Mouse (Mus musculus) bone marrow macrophage, adult 2 months (primary cell): ENCODE measurements around the gene Eid2. TPM values are rescaled to one million over a fixed set of nuclear protein-coding genes. Genes with fewer than 3 reads are reported as not detected.
A peak's percentile ranks its signal among the peaks of the same experiment; 100 is the strongest.

Experiments used
- H3K27ac ChIP-seq: 2 replicates; pipeline ENCODE4 v1.5.1; 2012; ENCODE audit warnings: low read depth, low read length; ENCODE audit not compliant: insufficient read depth
- H3K4me1 ChIP-seq: 2 replicates; pipeline ENCODE4 v1.6.1; 2012; ENCODE audit warnings: low read length; ENCODE audit not compliant: control insufficient read depth, insufficient read depth
- H3K4me3 ChIP-seq: 2 replicates; pipeline ENCODE4 v1.5.1; 2012; ENCODE audit warnings: mild to moderate bottlenecking, low read length, moderate library complexity; ENCODE audit not compliant: insufficient read depth
- CTCF ChIP-seq: IDR thresholded peaks from 2 replicates; pipeline ENCODE4 v1.5.1; 2012; ENCODE audit warnings: low read depth, mild to moderate bottlenecking, low read length, moderate library complexity
- POLR2A ChIP-seq: IDR thresholded peaks from 2 replicates; pipeline ENCODE4 v1.6.1; 2012; ENCODE audit warnings: mild to moderate bottlenecking, low read depth, low read length, borderline replicate concordance
- polyA plus RNA-seq: library from polyadenylated mRNA; stranded (reverse); fragments of >200 nt; gene quantifications from 2 replicates; pipeline ENCODE4 v1.2.4, GENCODE M21; 2012; ENCODE audit not compliant: missing spikeins, insufficient read depth, insufficient read length

The Eid2 gene
- polyA plus RNA-seq, 1 experiment = 1.6 TPM

DNA sequence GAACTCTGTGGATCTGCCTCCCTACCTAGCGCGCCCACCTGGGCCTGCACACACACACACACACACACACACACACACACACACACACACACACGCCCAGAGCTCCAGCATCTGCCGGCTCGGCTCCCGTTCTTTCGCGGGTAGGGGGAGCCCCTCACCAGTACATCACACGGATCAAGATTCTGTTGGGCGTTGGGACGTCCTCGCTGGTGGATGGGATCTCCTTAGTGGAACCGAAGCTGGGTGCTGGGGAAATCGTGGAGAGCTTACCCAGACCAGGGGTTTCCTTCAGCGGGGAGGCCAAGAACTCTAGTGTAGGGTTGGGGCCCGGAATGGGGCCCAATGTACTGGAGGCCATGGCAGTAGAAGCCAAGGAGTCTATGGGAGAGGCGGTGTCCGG lies 22.5 kb downstream of the Eid2 start:
- H3K4me1 ChIP-seq = no peaks in the 10 kb centered on the region
- no peak overlapping the region for H3K27ac ChIP-seq
- TF ChIP-seq POLR2A = no peak
- no peak for TF ChIP-seq CTCF
- H3K4me3 ChIP-seq = no peak overlapping the region

DNA sequence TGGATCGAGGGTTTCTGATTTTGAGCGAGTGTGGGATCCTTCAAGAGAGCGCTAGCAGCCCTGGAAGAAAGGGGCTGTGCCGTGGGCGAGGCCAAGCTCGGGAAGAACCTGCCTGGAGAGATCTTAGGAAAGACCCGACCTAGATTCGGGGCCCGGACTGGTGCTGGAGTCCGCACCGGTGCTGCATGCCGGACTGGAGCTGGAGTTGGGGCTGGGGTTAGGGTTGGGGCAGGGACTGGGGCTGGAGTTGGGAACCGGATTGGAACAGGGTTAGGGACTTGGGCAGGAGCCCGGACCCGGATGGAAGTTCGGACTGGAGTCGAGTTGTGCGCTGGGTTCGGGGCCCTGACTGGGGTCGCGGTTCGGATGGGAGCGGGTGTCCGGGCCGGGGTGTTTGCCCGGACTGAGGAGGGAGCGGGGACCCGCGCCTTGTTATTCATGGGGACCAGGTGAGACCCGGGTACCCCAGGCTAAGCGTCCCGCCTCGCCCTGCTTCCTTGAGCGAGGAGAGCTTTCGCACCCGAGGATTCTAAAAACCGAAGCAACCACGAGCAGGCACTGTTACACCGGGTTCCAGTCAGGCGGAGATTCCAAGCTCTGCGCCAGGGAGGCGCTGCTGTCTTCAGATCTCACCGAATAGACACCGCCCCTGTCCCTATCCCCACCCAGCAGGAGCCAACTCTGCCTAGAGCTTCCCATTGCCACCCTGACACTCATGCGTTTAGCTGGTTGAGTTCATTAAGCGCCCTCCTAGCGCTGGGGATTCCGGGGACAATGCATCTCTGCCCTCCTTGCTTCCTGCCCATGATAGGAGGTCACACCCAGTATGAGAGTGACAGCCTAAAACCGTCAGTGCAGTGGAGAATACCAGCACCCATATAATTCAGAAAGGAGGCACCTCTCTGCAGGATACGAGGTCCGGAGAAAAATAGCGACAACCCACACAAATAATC lies 23.2 kb downstream of the Eid2 start, which contains the start of gene Selenov:
TSS of gene Selenov (minus strand) at position 549 of the 953 bp plus-strand sequence.
- H3K4me3 ChIP-seq = no peak within 1 kb of the TSS
- TF ChIP-seq POLR2A = no peak
- TF ChIP-seq CTCF = no peak; the same call in 1 of the 2 replicates
- H3K27ac ChIP-seq = no peak within 1 kb of the TSS
- H3K4me1 ChIP-seq = no peaks in the 10 kb centered on the region

DNA sequence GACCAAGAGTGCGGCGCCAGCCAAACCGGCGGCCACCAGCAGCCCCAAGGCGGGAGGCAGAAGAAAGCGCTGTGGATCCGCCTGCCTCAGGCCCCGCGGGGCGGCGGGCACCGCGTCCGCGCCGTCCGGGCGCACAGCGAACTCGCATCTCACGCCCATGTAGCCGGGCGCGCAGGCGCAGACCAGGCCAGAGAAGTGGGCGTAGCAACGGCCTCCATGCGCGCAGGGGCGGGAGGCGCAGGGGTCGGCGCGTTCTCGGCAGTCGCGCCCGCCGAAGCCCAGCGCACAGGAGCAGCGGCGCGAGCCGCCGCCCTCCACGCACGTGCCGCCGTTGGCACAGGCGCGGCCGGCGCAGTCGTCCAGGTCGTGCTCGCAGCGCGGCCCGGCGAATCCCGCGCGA lies 26.8 kb downstream of the Eid2 start:
- Histone ChIP-seq H3K4me3 (peak overlapping the region; percentile 54), H3K4me1 (no peaks in the 10 kb centered on the region), H3K27ac (no peak overlapping the region)
- TF ChIP-seq POLR2A (no peak), CTCF (no peak)

DNA sequence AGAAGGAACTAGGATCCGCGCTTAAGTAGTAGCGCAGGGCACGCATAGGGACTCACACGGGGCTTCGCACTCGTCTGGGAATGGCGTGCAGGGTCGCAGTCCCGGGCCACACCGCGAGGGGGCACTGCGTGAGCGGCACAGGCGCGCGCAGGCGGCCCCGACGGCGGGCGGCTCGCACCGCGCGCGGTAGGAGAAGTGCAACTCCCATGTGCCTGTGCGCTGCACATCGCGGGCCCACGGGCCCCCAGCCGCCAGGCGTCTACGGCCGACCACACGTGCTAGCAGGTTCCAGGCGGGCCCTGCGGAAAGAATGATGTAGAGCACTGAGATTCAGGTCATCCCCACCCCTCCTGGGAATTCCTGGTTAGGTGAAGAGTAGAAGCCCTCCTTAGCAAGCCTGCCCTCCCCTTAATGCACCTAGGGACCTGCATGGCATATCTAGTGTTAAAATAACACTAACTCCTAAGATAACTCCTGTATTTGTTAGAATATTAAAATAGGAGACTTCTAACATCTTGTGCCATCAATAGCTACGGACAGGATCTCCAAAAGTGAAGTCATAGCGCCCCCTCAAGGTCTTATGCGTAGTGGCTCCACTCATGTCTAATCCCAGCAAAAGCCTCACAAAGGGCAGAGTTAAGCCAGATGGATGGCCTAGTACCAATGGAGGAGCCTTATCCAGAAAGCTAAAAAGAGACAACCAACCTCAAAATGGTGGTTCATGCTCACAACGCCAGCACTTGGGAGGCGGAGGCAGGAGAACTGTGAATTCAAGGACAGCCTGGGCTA lies 31.4 kb downstream of the Eid2 start:
- TF ChIP-seq POLR2A (no peak), CTCF (no peak)
- no peak overlapping the region for H3K27ac ChIP-seq
- H3K4me3 ChIP-seq = no peak overlapping the region
- H3K4me1 ChIP-seq = no peaks in the 10 kb centered on the region

DNA sequence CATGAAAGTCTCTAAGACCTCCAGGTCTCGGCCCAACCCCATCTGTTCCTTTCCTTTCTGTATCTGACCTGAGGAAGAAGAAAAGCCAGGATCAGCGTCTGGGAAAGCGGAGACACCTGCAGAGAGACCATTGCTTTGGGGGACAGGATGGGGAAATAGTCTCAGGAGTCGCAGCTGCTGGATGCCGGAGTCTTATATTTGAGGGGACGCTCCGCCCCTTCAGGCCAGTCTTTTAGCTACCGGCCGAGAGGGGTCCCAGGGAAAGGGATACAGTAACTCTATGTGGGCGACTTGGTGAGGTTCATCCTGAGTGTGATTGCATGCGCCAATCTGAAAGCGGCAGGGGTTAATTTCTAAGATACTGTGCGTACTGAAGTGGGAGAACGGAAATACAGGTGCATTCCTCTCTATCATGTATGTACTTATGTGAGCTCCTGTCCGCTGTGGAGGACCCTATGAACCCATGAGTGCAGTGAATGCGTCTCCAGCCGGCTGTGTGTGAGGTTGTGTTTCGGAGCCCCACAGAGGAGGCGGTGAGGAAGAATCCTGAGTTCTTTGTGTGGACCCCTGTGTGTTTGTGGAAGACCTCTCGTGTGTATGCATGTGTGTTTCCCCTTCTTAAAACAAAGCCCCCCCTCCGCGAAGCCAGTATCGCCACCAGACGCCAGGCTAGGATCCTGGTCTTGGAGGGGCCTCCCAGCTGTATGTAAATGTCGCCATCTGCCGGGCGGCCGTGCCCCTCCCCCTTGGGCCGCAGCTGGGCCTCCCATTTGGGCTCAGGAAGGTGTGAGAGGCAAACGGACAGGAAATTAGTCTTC lies 34.1 kb downstream of the Eid2 start, which contains the start of gene Dll3:
TSS of gene Dll3 (minus strand) at position 623 of the 818 bp plus-strand sequence.
- no peak within 1 kb of the TSS for H3K27ac ChIP-seq
- H3K4me3 ChIP-seq = peak within 1 kb of the TSS; percentile 25
- no peaks in the 10 kb centered on the region for H3K4me1 ChIP-seq
- TF ChIP-seq POLR2A (no peak), CTCF (peak; percentile 38; the same call in 1 of the 2 replicates)

DNA sequence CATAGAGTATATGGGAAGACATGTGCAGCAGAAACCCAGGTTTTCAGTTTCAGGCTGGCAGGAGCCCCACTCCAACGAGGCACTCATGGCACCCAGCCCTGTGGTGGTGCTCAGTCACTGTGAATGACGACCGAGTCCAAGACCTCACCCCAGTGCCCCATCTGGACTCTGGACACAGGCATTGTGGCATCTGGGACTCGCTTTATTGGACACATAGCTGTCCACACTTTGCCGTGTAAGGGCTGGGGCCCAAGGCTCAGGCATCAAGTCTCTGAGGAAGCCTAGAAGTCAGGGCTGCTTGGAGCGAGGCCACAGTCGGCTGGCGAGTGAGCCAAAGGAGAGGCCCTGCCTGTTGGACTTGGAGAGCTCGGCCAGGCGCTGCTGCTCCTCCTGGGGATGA lies 38.0 kb downstream of the Eid2 start:
- TF ChIP-seq POLR2A (no peak), CTCF (no peak)
- H3K4me3 ChIP-seq = no peak overlapping the region
- H3K4me1 ChIP-seq = peaks cover under 1% of the 10 kb centered on the region; the same call in 1 of the 2 replicates
- no peak overlapping the region for H3K27ac ChIP-seq

DNA sequence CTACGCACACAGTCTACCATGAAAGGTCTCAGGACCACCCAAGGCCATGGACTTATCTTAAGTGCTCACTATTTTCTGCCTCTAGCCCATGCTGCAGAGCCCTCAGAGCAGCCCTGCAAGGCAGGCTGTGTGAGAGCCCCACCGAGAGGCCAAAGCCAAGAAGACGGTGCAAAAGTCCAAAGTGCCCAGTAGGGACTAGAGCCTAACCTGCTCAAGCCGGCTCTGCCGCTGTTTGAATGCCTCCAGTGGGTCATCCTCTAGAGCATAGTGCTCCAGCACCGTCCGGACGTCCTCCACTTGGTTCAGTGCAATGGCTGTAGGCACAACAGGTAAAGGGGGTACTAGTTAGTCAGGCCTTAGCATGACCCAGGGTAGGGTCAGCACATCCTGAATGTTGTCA lies 38.5 kb downstream of the Eid2 start:
- Histone ChIP-seq H3K4me3 (no peak overlapping the region), H3K4me1 (peaks cover 3% of the 10 kb centered on the region; the same call in 1 of the 2 replicates), H3K27ac (no peak overlapping the region)
- no peak for TF ChIP-seq POLR2A
- TF ChIP-seq CTCF = no peak

DNA sequence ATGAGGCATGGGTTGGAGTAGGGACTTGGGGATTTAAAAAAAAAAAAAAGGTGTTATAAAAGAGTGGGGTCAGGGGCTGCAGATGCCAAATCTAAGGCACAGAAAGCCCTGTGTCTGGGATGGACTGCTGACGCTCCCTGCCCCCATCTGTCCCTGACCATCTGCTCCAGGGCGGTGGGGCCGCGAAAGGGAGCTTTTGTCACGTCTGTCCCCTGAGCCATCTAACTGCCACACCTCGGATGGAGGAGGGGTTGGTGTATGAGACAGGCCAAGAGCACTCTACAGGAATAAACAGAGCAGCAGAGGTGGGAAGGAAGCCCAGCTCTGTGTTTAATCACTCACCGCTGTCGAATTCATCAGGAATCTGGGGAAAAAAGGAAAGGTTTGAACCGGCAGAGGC lies 42.1 kb downstream of the Eid2 start:
- Histone ChIP-seq H3K4me1 (peaks cover 3% of the 10 kb centered on the region; the same call in 1 of the 2 replicates), H3K4me3 (no peak overlapping the region), H3K27ac (no peak overlapping the region)
- no peak for TF ChIP-seq POLR2A
- no peak for TF ChIP-seq CTCF
